Mouse (Mus musculus): ENCODE measurements around the gene Olfr1309. TPM values are rescaled to one million over a fixed set of nuclear protein-coding genes. Genes with fewer than 3 reads are reported as not detected.
"Not testable (repeated sequence)": the region's sequence is repeated elsewhere in the genome, so short reads cannot be mapped to it uniquely, and the experiment has no call there.

The Olfr1309 gene
- total RNA-seq (2021) = not detected
- long read RNA-seq, experiment 1 = 0 reads
- long read RNA-seq, experiment 2 = 0 reads

- no peak for DNase-seq
These were observed at the start of gene Olfr1309 for GRCm38 (mm10) chr2:111990181-111990580. Olfr1309 (minus strand) TSS chr2:111990281.

DNA sequence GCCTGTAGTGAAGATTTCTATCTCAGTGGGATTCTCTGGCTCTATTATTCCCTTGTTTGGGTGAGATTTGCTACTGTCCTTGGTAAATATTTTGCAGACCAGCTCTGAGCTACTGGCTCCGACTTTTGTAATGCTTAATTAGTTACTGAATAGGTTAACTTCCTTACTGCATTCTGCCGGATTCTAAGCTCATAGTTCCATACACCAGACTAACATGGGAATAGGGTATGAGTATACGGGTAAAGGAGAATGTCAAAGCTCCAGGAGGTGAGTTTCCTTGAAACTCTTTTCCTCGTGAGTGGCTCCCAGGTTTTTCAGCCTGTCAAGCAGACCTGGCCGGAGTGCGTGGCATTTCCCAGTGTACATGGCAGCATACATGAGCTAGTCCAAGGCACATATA is 36.9 kb upstream of the Olfr1309 start:
- not testable (repeated sequence) for DNase-seq

DNA sequence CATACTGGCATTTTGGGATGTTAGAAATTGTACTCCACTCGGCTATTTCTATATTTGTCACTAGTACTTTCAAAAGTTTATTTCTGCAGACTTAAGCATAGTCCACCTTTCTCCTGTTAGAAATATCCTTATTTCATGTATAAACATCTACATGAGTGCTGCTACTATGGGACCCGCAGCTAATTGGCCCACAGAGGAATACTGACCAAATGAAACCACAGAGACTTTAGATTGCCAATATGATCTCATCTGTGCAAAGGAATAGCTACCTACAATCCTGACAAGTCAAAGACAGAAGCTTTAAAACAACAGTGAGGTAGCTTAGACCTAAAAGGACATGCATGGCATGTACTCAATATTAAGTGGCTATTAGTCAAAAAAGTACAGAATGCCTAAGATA is 34.2 kb upstream of the Olfr1309 start, which contains the start of gene Olfr1311:
Olfr1311 (minus strand) TSS at position 101 of the 400 bp plus-strand sequence.
- DNase-seq = no peak

DNA sequence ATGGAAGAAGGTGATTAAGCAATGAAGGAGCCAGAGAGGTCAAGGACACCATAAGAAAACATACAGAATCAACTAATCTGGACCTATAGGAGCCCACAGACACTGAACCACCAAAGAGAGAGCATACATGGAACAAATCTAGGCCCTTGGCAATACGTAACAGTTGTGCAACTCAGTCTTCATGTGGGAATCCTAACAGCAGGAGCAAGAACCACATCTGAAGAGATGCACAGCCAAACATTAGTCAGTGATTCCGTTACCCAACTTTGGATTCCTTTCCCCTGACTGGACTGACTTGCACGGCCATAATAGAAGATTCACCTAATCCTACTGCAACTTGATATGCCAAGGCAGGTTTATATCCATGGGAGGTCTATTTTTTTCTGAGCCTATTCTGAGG is 24.8 kb upstream of the Olfr1309 start:
- no peak for DNase-seq

GRCm38 (mm10) chr2:112012608-112013007 is 22.5 kb upstream of the Olfr1309 start, which contains the start of gene Olfr1310:
Olfr1310 (minus strand) TSS chr2:112012708.
- no peak for DNase-seq

DNA sequence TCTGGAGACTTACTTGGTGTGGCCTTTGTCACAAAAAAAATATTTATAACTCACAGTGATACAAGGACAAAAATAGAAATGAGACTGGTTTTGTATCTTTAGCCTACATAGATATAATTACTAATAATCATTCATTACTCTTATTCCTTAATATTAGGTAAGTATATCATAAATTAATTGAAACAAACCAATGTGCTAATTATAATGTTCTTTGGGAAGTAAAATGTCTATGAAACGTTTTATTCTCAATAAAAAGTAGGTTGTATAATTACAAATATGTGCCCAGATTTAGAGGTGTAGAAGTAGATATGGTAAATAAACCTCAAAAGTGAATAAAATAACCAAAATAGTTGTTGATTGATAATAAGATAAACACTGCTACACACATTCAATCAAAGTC is 25.2 kb downstream of the Olfr1309 start, which contains the start of gene Olfr1308:
Olfr1308 (minus strand) TSS at position 101 of the 400 bp plus-strand sequence.
- DNase-seq = no peak

DNA sequence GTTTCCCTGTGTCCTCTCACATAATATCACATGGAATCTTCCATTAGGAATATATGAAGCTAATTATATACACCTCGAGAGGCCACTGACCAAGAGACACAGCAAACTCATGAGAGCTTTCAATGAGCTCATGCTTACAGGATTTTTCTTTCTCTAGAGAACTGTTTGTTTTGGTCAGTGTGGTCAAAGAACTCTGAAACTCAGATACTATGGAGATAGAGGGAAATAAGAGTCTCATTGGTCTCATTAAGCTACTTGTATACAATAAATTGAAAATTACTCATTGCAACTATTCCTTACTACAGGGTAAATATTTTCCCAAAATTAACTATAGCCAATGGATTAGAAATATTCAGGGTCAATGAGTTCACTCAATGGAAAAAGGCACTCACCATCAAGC is 40.7 kb downstream of the Olfr1309 start, which contains the start of gene Olfr1307:
Olfr1307 (minus strand) TSS at position 101 of the 400 bp plus-strand sequence.
- no peak for DNase-seq

Other genes starting within 250 kb of the Olfr1309 start
- not detected for gene Olfr1301, start 239.3 kb downstream of the Olfr1309 start, total RNA-seq (2021)
- not detected for gene Olfr1302, start 212.9 kb downstream of the Olfr1309 start, total RNA-seq (2021)
- not detected for gene Olfr1303, start 169.9 kb downstream of the Olfr1309 start, total RNA-seq (2021)
- not detected for gene Olfr1305, start 113.1 kb downstream of the Olfr1309 start, total RNA-seq (2021)
- gene Olfr1306, start 74.0 kb downstream of the Olfr1309 start, total RNA-seq (2021) = not detected
- under 1 TPM in 1 of 2 experiments, not detected in 1; 0.03 TPM for gene Olfr1307, start 40.8 kb downstream of the Olfr1309 start, total RNA-seq (2021)
- not detected for gene Olfr1308, start 25.3 kb downstream of the Olfr1309 start, total RNA-seq (2021)
- not detected for gene Olfr1310, start 22.4 kb upstream of the Olfr1309 start, total RNA-seq (2021)
- not detected for gene Olfr1311, start 34.1 kb upstream of the Olfr1309 start, total RNA-seq (2021)
- not detected for gene Olfr1312, start 60.0 kb upstream of the Olfr1309 start, total RNA-seq (2021)
- gene Olfr1313, start 87.6 kb upstream of the Olfr1309 start, total RNA-seq (2021) = not detected
- gene Olfr1314, start 106.5 kb upstream of the Olfr1309 start, total RNA-seq (2021) = not detected
- not detected for gene Olfr1315-ps1, start 125.2 kb upstream of the Olfr1309 start, total RNA-seq (2021)
- not detected for gene Olfr1316, start 144.7 kb upstream of the Olfr1309 start, total RNA-seq (2021)
- not detected for gene Olfr1317, start 150.0 kb upstream of the Olfr1309 start, total RNA-seq (2021)
- gene Olfr1318, start 163.9 kb upstream of the Olfr1309 start, total RNA-seq (2021) = not detected
- 1 to 10 TPM; 8.4 to 9.5 TPM for gene Lpcat4, start 249.2 kb upstream of the Olfr1309 start, total RNA-seq (2021)